Mouse (Mus musculus) liver, postnatal 0 days (tissue): ENCODE measurements around the gene Atp5l. TPM values are rescaled to one million over a fixed set of nuclear protein-coding genes. Genes with fewer than 3 reads are reported as not detected.
"Not testable (repeated sequence)": the region's sequence is repeated elsewhere in the genome, so short reads cannot be mapped to it uniquely, and the experiment has no call there.

Source experiments
- ATAC-seq: fragments of 200-750 bp; cut with Nextera tagmentation; 2 replicates; pipeline ENCODE4 v1.8.0; 2017; ENCODE audit warnings: mild to moderate bottlenecking, moderate library complexity
- DNase-seq: peaks from one replicate; pipeline ENCODE4 v3.0.0-alpha.2; 2016
- H3K27ac ChIP-seq: fragments of 300-500 bp; sonication (generic); 2 replicates; pipeline ENCODE4 v1.5.1; 2014; ENCODE audit warnings: antibody characterized with exemption, moderate library complexity, mild to moderate bottlenecking, low read depth
- H3K27me3 ChIP-seq: fragments of 300-500 bp; sonication (generic); 2 replicates; pipeline ENCODE4 v1.6.1; 2014; ENCODE audit warnings: low read length, control low read depth, mixed read lengths; ENCODE audit not compliant: insufficient read depth
- H3K36me3 ChIP-seq: fragments of 300-500 bp; sonication (generic); replicated peaks from 2 replicates; pipeline ENCODE4 v1.6.1; 2014; ENCODE audit warnings: mild to moderate bottlenecking, control low read depth, low read length, moderate library complexity, mixed read lengths; ENCODE audit not compliant: insufficient read depth
- H3K4me1 ChIP-seq: fragments of 300-500 bp; sonication (generic); 2 replicates; pipeline ENCODE4 v1.6.1; 2014; ENCODE audit warnings: antibody characterized with exemption, mild to moderate bottlenecking, control low read depth; ENCODE audit not compliant: insufficient read depth
- H3K4me2 ChIP-seq: fragments of 300-500 bp; sonication (generic); 2 replicates; pipeline ENCODE4 v1.6.1; 2014; ENCODE audit warnings: low read depth, mild to moderate bottlenecking, low read length, moderate library complexity, mixed read lengths
- H3K4me3 ChIP-seq: fragments of 300-500 bp; sonication (generic); 2 replicates; pipeline ENCODE4 v1.5.1; 2014; ENCODE audit warnings: low read depth, low read length
- H3K9ac ChIP-seq: fragments of 300-500 bp; sonication (generic); replicated peaks from 2 replicates; pipeline ENCODE4 v1.6.1; 2014; ENCODE audit warnings: mild to moderate bottlenecking, moderate library complexity
- H3K9me3 ChIP-seq: fragments of 300-500 bp; sonication (generic); 2 replicates; pipeline ENCODE4 v1.6.1; 2016; ENCODE audit warnings: mild to moderate bottlenecking, control low read depth, low read length, mixed read lengths
- CTCF ChIP-seq: sonication (generic); IDR thresholded peaks from 2 replicates; pipeline ENCODE4 v1.5.1; 2016; ENCODE audit warnings: antibody characterized with exemption, low read depth
- EP300 ChIP-seq: IDR thresholded peaks from 2 replicates; pipeline ENCODE4 v1.6.1; 2016; ENCODE audit warnings: antibody characterized with exemption, low read depth, mild to moderate bottlenecking
- WGBS: fragments of 180-500 bp; shearing (Covaris S2); extraction: QIAGEN DNeasy Blood & Tissue Kit; methylation state at CpG from one replicate; pipeline ENCODE4 v1.1.7; 2014; ENCODE audit not compliant: insufficient replicate concordance; 5-methylcytosine and 5-hydroxymethylcytosine counted together
- polyA plus RNA-seq: library from polyadenylated mRNA; unstranded; fragments of >200 nt; fragmentation: Nextera tagmentation; extraction: Ambion mirVana; gene quantifications from 2 replicates; pipeline ENCODE4 v1.2.1, GENCODE M21; 2015

The Atp5l gene
- 764 and 787 TPM in 2 replicates for polyA plus RNA-seq

DNA sequence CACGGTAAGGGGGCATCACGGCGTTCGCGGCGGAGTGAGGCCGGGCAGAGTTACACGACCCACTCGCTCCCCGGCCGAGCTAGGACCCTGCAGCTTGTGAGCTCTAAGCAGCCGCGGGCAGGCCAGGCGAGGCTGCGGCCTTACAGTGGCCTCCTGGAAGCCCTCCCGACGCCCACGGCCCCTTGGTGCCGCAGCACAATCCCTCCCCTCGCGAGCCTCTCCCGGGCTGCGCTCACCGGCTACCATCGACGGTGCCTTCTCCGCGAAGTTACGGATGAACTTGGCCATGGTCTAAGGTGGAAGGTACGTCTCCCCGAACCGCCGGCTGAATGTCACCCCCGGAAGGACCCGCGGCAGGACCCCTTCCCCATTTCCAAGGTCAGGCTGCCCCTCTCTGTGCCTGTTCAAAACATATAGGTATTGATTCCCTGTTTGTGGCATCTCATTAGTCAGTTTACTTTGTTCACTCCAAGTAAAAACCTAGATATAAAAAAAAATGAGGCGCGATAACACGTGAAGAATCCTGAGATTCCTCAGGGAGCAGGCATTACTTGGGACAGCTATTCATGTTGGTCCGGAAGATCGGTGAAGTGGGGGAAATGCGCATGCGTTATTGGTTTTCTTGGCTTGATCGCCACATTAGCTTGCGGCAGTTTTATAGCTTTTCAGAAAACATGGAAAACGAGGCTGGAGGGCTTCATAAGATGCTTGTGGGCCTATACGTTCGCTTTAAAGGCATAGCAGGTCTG is at the start of gene Atp5l:
TSS of gene Atp5l (minus strand) at position 369 of the 749 bp plus-strand sequence.
- H3K4me1 ChIP-seq = peaks cover 13% of the 10 kb centered on the region; the same call in 1 of the 2 replicates
- no peaks in the 10 kb centered on the region for H3K9me3 ChIP-seq
- WGBS = under 1% methylated on average over 48 of the region's 48 CpGs
- H3K4me3 ChIP-seq = peak within 1 kb of the TSS; percentile 98
- DNase-seq (peak; percentile 86), ATAC-seq (peak; percentile 89)
- no peaks in the 10 kb centered on the region for H3K36me3 ChIP-seq
- H3K4me2 ChIP-seq = peak within 1 kb of the TSS; percentile 80
- H3K9ac ChIP-seq = peak within 1 kb of the TSS; percentile 99
- peak within 1 kb of the TSS; percentile 97 for H3K27ac ChIP-seq
- no peak for TF ChIP-seq CTCF
- TF ChIP-seq EP300 = peak; percentile 93
- no peaks in the 10 kb centered on the region for H3K27me3 ChIP-seq

DNA sequence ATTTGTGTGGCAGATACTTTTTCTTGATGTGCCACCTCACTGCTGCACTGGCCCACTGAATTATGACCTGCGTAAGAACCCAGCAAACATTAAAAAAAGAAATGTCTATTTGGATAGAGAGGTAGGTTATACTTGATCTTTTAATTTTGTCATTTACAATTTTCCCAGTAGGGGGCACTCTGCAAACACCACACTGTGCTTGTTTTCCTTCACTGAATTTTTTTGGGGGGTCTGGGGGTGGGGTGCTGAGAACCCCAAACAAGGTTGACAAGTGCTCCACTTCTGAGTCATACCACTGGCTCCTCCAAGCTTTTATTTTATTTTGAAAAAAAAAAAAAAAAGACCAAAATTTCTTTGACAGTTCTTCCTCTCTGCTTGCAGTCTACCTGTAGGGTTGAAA is 48.9 kb upstream of the Atp5l start:
- Histone ChIP-seq H3K4me2 (no peak overlapping the region), H3K36me3 (no peaks in the 10 kb centered on the region), H3K27me3 (no peaks in the 10 kb centered on the region; the same call in 1 of the 2 replicates), H3K9me3 (no peaks in the 10 kb centered on the region), H3K4me3 (no peak overlapping the region), H3K27ac (no peak overlapping the region), H3K9ac (no peak overlapping the region), H3K4me1 (peaks cover 10% of the 10 kb centered on the region; the same call in 1 of the 2 replicates)
- 63% methylated on average over 1 of the region's 1 CpGs for WGBS
- TF ChIP-seq EP300 (no peak), CTCF (peak; percentile 42)
- no peak for DNase-seq
- no peak for ATAC-seq

DNA sequence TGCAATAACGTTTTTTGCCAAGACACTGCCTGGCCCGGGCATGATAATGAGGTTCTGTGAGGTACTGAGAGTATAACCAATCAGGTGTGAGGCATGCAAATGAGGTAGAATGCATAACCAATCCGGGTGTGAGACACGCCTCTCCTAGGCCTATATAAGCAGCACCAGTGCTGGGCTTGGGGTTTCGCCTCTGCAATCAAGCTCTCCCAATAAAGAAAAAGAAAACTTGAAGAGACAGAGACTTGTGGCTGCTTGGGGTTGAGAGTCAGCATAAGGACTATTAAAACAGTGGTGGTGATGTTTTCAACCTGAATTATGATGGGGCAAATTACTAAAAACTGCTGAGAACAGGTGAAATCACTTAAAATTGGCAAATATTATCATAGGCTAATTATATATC is 47.2 kb upstream of the Atp5l start:
- H3K9ac ChIP-seq, H3K4me1 ChIP-seq: not testable (repeated sequence)
- WGBS = 74% methylated on average over 5 of the region's 5 CpGs

DNA sequence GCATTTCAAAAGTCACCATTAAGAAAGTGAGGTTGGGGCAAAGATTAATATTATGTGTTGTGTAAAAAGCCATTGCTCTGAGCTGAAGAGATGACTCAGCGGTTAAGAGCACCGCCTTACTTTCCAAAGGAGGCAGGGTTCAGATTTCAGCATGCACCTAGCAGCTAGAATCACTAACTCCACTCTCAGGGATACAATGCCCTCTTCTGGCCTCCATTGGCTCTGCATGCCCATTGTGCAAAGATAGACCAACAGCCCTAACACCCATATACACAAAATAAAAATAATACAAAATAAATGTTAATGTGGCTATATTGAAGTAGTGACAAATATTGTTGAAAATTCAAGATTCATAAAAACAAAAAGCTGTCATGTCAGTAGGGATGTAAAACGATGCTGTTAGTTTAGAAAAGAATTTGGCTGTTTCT is 46.3 kb upstream of the Atp5l start:
- Histone ChIP-seq H3K9ac (no peak overlapping the region), H3K4me2 (no peak overlapping the region), H3K27me3 (no peaks in the 10 kb centered on the region), H3K4me3 (no peak overlapping the region), H3K4me1 (peaks cover 10% of the 10 kb centered on the region; the same call in 1 of the 2 replicates), H3K27ac (no peak overlapping the region), H3K9me3 (no peaks in the 10 kb centered on the region), H3K36me3 (peaks cover 8% of the 10 kb centered on the region)
- DNase-seq (peak; percentile 79), ATAC-seq (peak; percentile 19; the same call in 1 of the 2 replicates)
- TF ChIP-seq EP300 = peak; percentile 47; the same call in 1 of the 2 replicates
- peak; percentile 91 for TF ChIP-seq CTCF
- 22% methylated on average over 3 of the region's 3 CpGs for WGBS

More for the DNA sequence above, 47.2 kb upstream of the Atp5l start:
- H3K4me2 ChIP-seq, H3K4me3 ChIP-seq, H3K36me3 ChIP-seq, ATAC-seq, H3K27ac ChIP-seq, H3K9me3 ChIP-seq, H3K27me3 ChIP-seq, DNase-seq: not testable (repeated sequence)

DNA sequence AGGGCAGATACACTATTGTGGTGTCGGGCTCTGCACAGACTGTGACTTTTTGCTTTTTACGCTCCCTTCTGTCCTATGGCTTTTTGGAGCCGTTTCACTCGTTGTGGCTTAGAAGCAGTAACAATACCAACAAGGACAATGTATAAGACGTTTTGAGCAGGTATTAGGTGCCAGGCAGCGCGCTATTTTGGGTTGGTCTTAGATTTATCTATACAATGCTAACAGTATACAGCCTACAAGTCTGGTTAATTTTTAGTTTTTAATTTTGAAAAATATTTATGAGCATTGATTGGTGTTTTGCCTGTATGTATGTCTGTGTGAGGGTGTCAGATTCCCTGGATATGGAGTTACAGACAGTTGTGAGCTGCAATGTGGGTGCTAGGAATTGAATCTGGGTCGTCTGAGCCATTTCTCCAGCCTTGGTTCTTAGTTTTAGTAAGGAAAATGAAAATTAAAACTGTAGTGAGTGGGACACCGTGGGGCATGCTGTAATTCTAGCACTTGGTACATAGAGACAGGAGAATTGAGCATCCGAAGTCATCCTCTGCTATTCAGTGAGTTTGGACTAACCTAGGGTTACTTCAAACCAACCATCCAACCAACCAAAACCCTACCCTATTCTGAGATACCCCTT is 45.4 kb upstream of the Atp5l start:
- peak; percentile 5; the same call in 1 of the 2 replicates for ATAC-seq
- Histone ChIP-seq H3K36me3 (peaks cover 17% of the 10 kb centered on the region), H3K4me2 (peak overlapping the region; percentile 84), H3K4me1 (peaks cover 10% of the 10 kb centered on the region; the same call in 1 of the 2 replicates), H3K9me3 (no peaks in the 10 kb centered on the region), H3K27me3 (no peaks in the 10 kb centered on the region), H3K9ac (peak overlapping the region; percentile 50; the same call in 1 of the 2 replicates), H3K4me3 (peak overlapping the region; percentile 95), H3K27ac (peak overlapping the region; percentile 90)
- 14% methylated on average over 10 of the region's 10 CpGs for WGBS
- no peak for TF ChIP-seq CTCF
- TF ChIP-seq EP300 = no peak
- no peak for DNase-seq

DNA sequence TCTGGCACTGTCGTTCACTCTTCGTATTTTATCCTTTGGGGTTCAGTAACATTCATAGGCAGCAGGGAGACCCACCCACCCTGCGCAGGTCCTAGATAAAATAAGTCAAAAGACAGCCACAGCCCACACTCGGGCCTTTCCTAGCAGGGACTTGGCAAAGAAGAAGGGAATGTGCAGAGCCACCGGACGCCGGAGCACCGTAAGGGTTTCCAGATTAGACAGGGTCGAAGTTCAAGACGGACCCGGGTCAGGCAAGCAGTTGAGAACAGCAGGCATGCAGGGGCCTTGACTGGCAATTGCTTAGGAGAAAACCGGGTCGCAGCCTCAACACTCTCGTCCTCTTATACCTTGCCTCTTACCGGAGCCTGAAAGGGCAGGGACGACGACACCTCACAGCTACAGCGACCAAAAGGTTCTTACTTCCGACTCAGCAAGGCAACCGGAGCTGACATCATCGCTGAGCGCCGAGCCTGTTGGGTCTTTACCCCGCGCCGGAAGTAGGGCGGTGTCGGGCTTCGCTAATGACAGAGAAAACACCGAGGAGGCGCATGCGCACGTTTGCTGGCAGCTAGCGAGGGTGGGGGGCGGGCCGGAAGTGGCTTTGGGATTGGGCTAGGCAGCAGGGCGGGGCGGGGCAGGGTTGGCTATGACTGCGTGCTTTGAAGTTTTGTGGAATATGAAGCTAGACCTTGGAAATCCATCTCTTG is 44.7 kb upstream of the Atp5l start, which contains the start of gene Ube4a:
TSS of gene Ube4a (minus strand) at position 475 of the 707 bp plus-strand sequence.
- Histone ChIP-seq H3K27ac (peak within 1 kb of the TSS; percentile 90), H3K27me3 (no peaks in the 10 kb centered on the region), H3K4me2 (peak within 1 kb of the TSS; percentile 84), H3K9me3 (no peaks in the 10 kb centered on the region), H3K9ac (peak within 1 kb of the TSS; percentile 88), H3K4me3 (peak within 1 kb of the TSS; percentile 95), H3K36me3 (peaks cover 18% of the 10 kb centered on the region), H3K4me1 (peaks cover 10% of the 10 kb centered on the region; the same call in 1 of the 2 replicates)
- DNase-seq (peak; percentile 100), ATAC-seq (peak; percentile 97)
- WGBS = under 1% methylated on average over 39 of the region's 39 CpGs
- TF ChIP-seq EP300 (peak; percentile 75; the same call in 1 of the 2 replicates), CTCF (no peak)
